Mouse (Mus musculus): Measurements from ENCODE around the gene Setd7. TPM values are rescaled to one million over a fixed set of nuclear protein-coding genes. Genes with fewer than 3 reads are reported as not detected.

Gene Setd7
- polyA plus RNA-seq, 1 experiment from 2014 or later, result 7.3 TPM

GRCm38 (mm10) chr3:51493272-51493838, 67.3 kb downstream of the Setd7 start:
- H3K4me2 ChIP-seq (ENCODE audit: low read depth, low read length), result no peak overlapping the region
- H3K27me3 ChIP-seq (replicated peaks; ENCODE audit: control insufficient read depth, insufficient read depth, low read length), result no peaks in the 10 kb centered on the region
- WGBS, result 84% methylated on average over 13 of the region's 13 CpGs
- no peak overlapping the region for H3K4me3 ChIP-seq (ENCODE audit: low read depth, low read length)
- H3K36me3 ChIP-seq (ENCODE audit: control insufficient read depth, insufficient read depth, low read length), result peaks cover 31% of the 10 kb centered on the region; the same call in 1 of the 2 replicates
- H3K9me3 ChIP-seq (ENCODE audit: control insufficient read depth, low read length), result no peaks in the 10 kb centered on the region
- no peaks in the 10 kb centered on the region for H3K4me1 ChIP-seq (ENCODE audit: control insufficient read depth, insufficient read depth, low read length)
- DNase-seq (ENCODE audit: low spot score), result no peak
- no peak overlapping the region for H3K27ac ChIP-seq (replicated peaks; ENCODE audit: low read depth, low read length)
- H3K9ac ChIP-seq (ENCODE audit: low read depth, low read length), result no peak overlapping the region; the same call in 1 of the 2 replicates
- no peak for ATAC-seq (ENCODE audit: low read depth)

GRCm38 (mm10) chr3:51490088-51490753, 70.5 kb downstream of the Setd7 start:
- Histone ChIP-seq H3K27me3 (replicated peaks; ENCODE audit: control insufficient read depth, insufficient read depth, low read length) (no peaks in the 10 kb centered on the region), H3K4me3 (ENCODE audit: low read depth, low read length) (no peak overlapping the region), H3K4me2 (ENCODE audit: low read depth, low read length) (no peak overlapping the region), H3K4me1 (ENCODE audit: control insufficient read depth, insufficient read depth, low read length) (peaks cover 8% of the 10 kb centered on the region), H3K9ac (ENCODE audit: low read depth, low read length) (no peak overlapping the region), H3K27ac (replicated peaks; ENCODE audit: low read depth, low read length) (no peak overlapping the region), H3K9me3 (ENCODE audit: control insufficient read depth, low read length) (no peaks in the 10 kb centered on the region), H3K36me3 (ENCODE audit: control insufficient read depth, insufficient read depth, low read length) (peaks cover 28% of the 10 kb centered on the region; the same call in 1 of the 2 replicates)
- ATAC-seq (ENCODE audit: low read depth) (no peak), DNase-seq (ENCODE audit: low spot score) (no peak)
- 72% methylated on average over 7 of the region's 7 CpGs for WGBS

- Histone ChIP-seq H3K27me3 (replicated peaks; ENCODE audit: control insufficient read depth, insufficient read depth, low read length) (no peaks in the 10 kb centered on the region), H3K36me3 (ENCODE audit: control insufficient read depth, insufficient read depth, low read length) (0 out of 2 replicates have a peak, but pooled peaks cover 3% of the 10 kb centered on the region), H3K9ac (ENCODE audit: low read depth, low read length) (no peak overlapping the region), H3K9me3 (ENCODE audit: control insufficient read depth, low read length) (no peaks in the 10 kb centered on the region), H3K4me2 (ENCODE audit: low read depth, low read length) (no peak overlapping the region), H3K4me1 (ENCODE audit: control insufficient read depth, insufficient read depth, low read length) (peaks cover 16% of the 10 kb centered on the region), H3K27ac (replicated peaks; ENCODE audit: low read depth, low read length) (no peak overlapping the region), H3K4me3 (ENCODE audit: low read depth, low read length) (no peak overlapping the region)
- 87% methylated on average over 4 of the region's 4 CpGs for WGBS
- no peak for DNase-seq (ENCODE audit: low spot score)
- no peak for ATAC-seq (ENCODE audit: low read depth)
Observed at GRCm38 (mm10) chr3:51486491-51487195, 74.0 kb downstream of the Setd7 start.

GRCm38 (mm10) chr3:51485347-51485746, 75.3 kb downstream of the Setd7 start:
- peak overlapping the region; percentile 72 for H3K4me3 ChIP-seq (ENCODE audit: low read depth, low read length)
- peaks cover 16% of the 10 kb centered on the region for H3K4me1 ChIP-seq (ENCODE audit: control insufficient read depth, insufficient read depth, low read length)
- peak overlapping the region; percentile 76 for H3K4me2 ChIP-seq (ENCODE audit: low read depth, low read length)
- H3K36me3 ChIP-seq (ENCODE audit: control insufficient read depth, insufficient read depth, low read length), result 0 out of 2 replicates have a peak, but pooled peaks cover 3% of the 10 kb centered on the region
- DNase-seq (ENCODE audit: low spot score) (no peak), ATAC-seq (ENCODE audit: low read depth) (no peak)
- no peaks in the 10 kb centered on the region for H3K27me3 ChIP-seq (replicated peaks; ENCODE audit: control insufficient read depth, insufficient read depth, low read length)
- no peak overlapping the region for H3K27ac ChIP-seq (replicated peaks; ENCODE audit: low read depth, low read length)
- WGBS, result 55% methylated on average over 4 of the region's 4 CpGs
- H3K9me3 ChIP-seq (ENCODE audit: control insufficient read depth, low read length), result no peaks in the 10 kb centered on the region
- peak overlapping the region; percentile 91; the same call in 1 of the 2 replicates for H3K9ac ChIP-seq (ENCODE audit: low read depth, low read length)

- peak overlapping the region; percentile 91 for H3K9ac ChIP-seq (ENCODE audit: low read depth, low read length)
- H3K36me3 ChIP-seq (ENCODE audit: control insufficient read depth, insufficient read depth, low read length), result 0 out of 2 replicates have a peak, but pooled peaks cover 3% of the 10 kb centered on the region
- under 1% methylated on average over 31 of the region's 33 CpGs for WGBS
- peak overlapping the region; percentile 97 for H3K27ac ChIP-seq (replicated peaks; ENCODE audit: low read depth, low read length)
- DNase-seq (ENCODE audit: low spot score) (no peak), ATAC-seq (ENCODE audit: low read depth) (peak; percentile 14)
- H3K4me1 ChIP-seq (ENCODE audit: control insufficient read depth, insufficient read depth, low read length), result peaks cover 16% of the 10 kb centered on the region
- H3K4me3 ChIP-seq (ENCODE audit: low read depth, low read length), result peak overlapping the region; percentile 72
- peak overlapping the region; percentile 76 for H3K4me2 ChIP-seq (ENCODE audit: low read depth, low read length)
- H3K27me3 ChIP-seq (replicated peaks; ENCODE audit: control insufficient read depth, insufficient read depth, low read length), result no peaks in the 10 kb centered on the region
- H3K9me3 ChIP-seq (ENCODE audit: control insufficient read depth, low read length), result no peaks in the 10 kb centered on the region
Observed at GRCm38 (mm10) chr3:51484370-51484769, 76.3 kb downstream of the Setd7 start.

GRCm38 (mm10) chr3:51483741-51484359, 76.8 kb downstream of the Setd7 start, which contains the start of gene Rab33b:
Gene Rab33b, plus strand, starts transcription at chr3:51483920.
- ATAC-seq (ENCODE audit: low read depth) (peak; percentile 98), DNase-seq (ENCODE audit: low spot score) (peak; percentile 98)
- peak within 1 kb of the TSS; percentile 76 for H3K4me2 ChIP-seq (ENCODE audit: low read depth, low read length)
- no peaks in the 10 kb centered on the region for H3K9me3 ChIP-seq (ENCODE audit: control insufficient read depth, low read length)
- H3K27ac ChIP-seq (replicated peaks; ENCODE audit: low read depth, low read length), result peak within 1 kb of the TSS; percentile 97
- peak within 1 kb of the TSS; percentile 72 for H3K4me3 ChIP-seq (ENCODE audit: low read depth, low read length)
- H3K4me1 ChIP-seq (ENCODE audit: control insufficient read depth, insufficient read depth, low read length), result peaks cover 16% of the 10 kb centered on the region
- H3K9ac ChIP-seq (ENCODE audit: low read depth, low read length), result peak within 1 kb of the TSS; percentile 91
- H3K36me3 ChIP-seq (ENCODE audit: control insufficient read depth, insufficient read depth, low read length), result 0 out of 2 replicates have a peak, but pooled peaks cover 3% of the 10 kb centered on the region
- no peaks in the 10 kb centered on the region for H3K27me3 ChIP-seq (replicated peaks; ENCODE audit: control insufficient read depth, insufficient read depth, low read length)
- 0% methylated on average over 35 of the region's 70 CpGs for WGBS

- peak overlapping the region; percentile 91 for H3K9ac ChIP-seq (ENCODE audit: low read depth, low read length)
- no peaks in the 10 kb centered on the region for H3K9me3 ChIP-seq (ENCODE audit: control insufficient read depth, low read length)
- WGBS, result 69% methylated on average over 3 of the region's 3 CpGs
- H3K36me3 ChIP-seq (ENCODE audit: control insufficient read depth, insufficient read depth, low read length), result 0 out of 2 replicates have a peak, but pooled peaks cover 3% of the 10 kb centered on the region
- H3K4me2 ChIP-seq (ENCODE audit: low read depth, low read length), result peak overlapping the region; percentile 76
- no peaks in the 10 kb centered on the region for H3K27me3 ChIP-seq (replicated peaks; ENCODE audit: control insufficient read depth, insufficient read depth, low read length)
- no peak for ATAC-seq (ENCODE audit: low read depth)
- DNase-seq (ENCODE audit: low spot score), result no peak
- H3K4me3 ChIP-seq (ENCODE audit: low read depth, low read length), result peak overlapping the region; percentile 72
- peak overlapping the region; percentile 97 for H3K27ac ChIP-seq (replicated peaks; ENCODE audit: low read depth, low read length)
- H3K4me1 ChIP-seq (ENCODE audit: control insufficient read depth, insufficient read depth, low read length), result peaks cover 16% of the 10 kb centered on the region
Observed at GRCm38 (mm10) chr3:51482781-51483180, 77.9 kb downstream of the Setd7 start.

- no peak for ATAC-seq (ENCODE audit: low read depth)
- Histone ChIP-seq H3K9me3 (ENCODE audit: control insufficient read depth, low read length) (no peaks in the 10 kb centered on the region), H3K27ac (replicated peaks; ENCODE audit: low read depth, low read length) (no peak overlapping the region), H3K36me3 (ENCODE audit: control insufficient read depth, insufficient read depth, low read length) (0 out of 2 replicates have a peak, but pooled peaks cover 3% of the 10 kb centered on the region), H3K4me1 (ENCODE audit: control insufficient read depth, insufficient read depth, low read length) (peaks cover 16% of the 10 kb centered on the region), H3K9ac (ENCODE audit: low read depth, low read length) (no peak overlapping the region), H3K4me2 (ENCODE audit: low read depth, low read length) (no peak overlapping the region), H3K27me3 (replicated peaks; ENCODE audit: control insufficient read depth, insufficient read depth, low read length) (no peaks in the 10 kb centered on the region), H3K4me3 (ENCODE audit: low read depth, low read length) (no peak overlapping the region)
- WGBS, result 49% methylated on average over 3 of the region's 3 CpGs
- DNase-seq (ENCODE audit: low spot score), result no peak
Observed at GRCm38 (mm10) chr3:51481881-51482280, 78.8 kb downstream of the Setd7 start.

Measured in embryonic facial prominence, embryonic 14.5 days (tissue).